Mouse (Mus musculus) cerebellum, postnatal 10 days (tissue): ENCODE results near the gene Fam71f1.

Source experiments
- DNase-seq, 2 experiments: peaks; one replicate each; pipeline ENCODE4 v3.0.0; 2021; ENCODE audit warnings: mixed read lengths in 2 of 2

Gene Fam71f1

DNA sequence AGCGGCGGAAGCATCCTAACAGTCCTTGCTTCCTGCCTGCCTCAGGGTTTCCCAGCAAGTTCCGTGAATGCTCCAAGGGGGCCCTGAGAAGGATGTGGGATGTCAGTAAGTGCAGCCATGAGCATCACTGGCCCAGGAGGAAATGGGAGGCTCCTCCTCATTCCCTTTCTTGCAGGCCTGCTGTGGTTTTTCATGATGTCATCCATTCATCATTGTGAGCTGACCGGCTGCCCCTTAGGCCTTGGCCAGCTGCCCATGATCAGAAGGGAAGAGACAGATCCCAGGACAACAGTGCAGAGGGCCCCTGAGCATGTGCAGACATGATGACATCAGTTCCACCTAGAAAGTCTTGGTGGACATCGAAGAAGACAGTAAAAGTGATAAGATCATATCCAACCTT lies at the start of gene Fam71f1:
Gene Fam71f1 (plus strand): TSS at position 262 of the 400 bp plus-strand sequence.
- DNase-seq: peak; percentile 17 to 26

DNA sequence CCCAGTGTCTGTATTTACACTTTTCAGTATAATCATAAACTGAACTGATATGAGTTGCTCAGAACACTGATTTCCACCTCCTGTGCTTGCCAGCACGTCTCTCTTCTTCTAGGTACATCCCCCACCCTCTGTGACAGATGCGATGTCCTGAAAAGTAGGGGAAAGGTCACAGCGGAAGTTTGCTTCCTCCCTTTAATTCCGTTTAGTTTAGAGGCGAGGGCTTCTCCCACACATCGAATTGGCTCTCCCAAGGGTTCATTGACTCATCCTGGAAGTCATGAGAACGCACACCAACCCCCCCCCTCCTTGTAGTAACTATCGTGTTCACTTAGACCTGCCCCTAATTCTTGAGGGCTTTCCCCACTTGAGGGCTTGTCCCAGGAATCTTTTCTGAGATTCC lies 48.0 kb upstream of the Fam71f1 start:
- no peak for DNase-seq

DNA sequence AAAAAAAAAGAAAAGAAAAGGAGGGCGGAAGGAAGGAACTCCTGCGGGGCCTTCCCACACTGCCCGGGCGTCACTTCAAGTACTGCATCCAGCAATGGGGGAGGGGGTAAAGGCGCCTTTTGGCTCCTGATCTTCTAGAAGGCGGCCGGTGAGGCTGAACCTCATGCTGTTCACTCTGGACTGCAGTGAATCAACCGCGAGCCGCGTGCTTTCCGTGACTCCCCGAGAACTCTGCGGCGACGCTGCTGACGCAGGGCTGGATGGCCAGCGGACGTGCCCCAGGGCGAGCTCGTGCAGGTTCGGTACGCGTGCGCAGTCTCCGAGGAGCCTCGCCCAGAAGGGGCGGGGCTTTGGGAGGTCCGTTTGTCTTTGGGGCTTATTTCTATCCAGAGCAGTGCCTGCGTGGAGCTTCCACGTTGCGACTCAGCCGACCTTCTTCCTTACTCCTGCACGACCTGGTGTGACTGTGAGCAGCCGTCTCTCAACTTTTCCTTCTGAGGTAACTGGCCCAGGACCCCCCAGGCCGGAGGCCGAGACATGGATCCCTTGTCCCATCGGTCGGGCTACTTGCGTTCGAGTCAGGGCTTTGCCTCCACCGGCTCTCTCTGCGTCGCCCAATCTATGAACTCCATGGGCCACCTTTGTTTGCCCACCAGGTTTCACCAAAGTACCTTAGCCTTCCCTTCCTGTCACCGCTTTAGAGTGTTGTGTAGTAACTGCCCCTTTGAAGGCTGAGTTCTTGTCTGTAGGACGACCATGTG lies 46.4 kb upstream of the Fam71f1 start, which contains the start of gene Hilpda:
Gene Hilpda (plus strand): TSS at position 177 of the 761 bp plus-strand sequence.
- peak; percentile 91 to 94 for DNase-seq

DNA sequence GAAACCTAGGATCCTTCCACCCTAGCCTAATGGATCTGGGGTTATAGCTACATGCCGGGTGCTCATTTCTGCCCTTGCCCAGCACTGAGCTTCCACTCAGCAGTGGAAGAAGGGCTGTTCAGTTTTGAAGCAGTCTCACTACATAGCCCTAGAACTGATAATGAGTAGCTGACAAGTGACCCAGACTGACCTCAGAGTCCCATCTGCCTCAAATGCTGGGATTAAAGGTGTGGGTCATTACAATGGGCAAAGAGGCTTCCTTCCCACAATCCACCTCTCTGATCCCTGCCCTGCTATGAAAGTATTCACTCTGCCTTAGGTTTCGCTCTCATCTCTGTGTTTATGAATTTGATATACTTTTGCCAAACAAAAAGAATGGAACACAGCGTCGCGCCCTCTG lies 42.2 kb upstream of the Fam71f1 start:
- DNase-seq: no peak

DNA sequence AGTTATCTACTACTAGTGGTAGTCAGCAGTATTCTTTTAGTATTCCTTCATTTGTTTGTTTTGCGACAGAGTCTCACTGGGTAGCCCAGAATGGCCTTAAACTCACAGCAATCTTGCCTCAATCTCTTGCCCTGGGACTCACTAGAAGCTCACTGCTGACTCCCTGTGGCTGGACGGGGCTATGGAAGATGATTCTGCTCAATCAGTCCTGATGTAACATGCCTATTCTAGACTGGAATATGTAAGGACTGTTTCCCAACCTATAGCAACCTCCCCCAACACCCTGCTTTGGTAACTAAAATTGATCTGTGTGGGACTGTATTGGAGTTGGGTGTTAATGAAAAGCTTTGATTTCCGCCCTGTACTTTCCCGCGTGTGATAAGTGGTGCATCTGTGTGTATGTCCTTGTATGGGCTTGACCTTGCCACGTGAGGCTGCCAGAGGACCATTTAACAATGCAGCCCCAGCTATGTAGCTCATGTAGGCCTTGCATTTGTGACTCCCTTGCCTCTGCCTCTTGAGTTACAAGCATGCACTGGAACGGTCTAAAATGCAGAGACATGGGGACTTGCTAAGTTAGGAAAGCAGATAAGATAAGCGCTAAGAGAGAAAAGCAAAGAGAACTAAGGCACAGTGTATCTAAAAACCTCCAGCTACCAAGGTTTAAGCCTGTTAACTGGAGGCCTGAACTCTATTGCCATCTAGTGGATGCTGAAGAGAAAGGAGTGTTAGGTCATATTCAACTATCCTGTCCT lies 40.2 kb upstream of the Fam71f1 start:
- peak; percentile 65 to 78 for DNase-seq

DNA sequence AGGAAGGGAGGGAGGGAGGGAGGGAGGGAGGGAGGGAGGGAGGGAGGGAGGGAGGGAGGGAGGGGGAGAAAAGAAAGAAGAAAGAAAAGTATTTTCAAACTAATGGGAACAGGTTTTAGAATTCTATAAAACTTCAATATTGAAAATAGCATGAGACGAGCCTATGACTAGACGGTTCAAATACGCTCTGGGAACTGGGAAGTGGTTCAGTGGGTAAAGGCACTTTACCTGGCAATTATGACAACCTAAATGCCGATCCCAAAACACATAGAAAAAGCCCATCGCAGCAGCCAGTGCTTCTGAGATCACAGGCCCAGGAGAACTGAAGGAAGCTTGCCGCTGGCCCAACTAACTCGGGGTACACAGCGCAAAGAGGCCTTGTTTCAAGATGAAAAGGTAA lies 39.6 kb upstream of the Fam71f1 start, which contains the start of gene Fam71f2:
Gene Fam71f2 (plus strand): TSS at position 301 of the 400 bp plus-strand sequence.
- no peak for DNase-seq

DNA sequence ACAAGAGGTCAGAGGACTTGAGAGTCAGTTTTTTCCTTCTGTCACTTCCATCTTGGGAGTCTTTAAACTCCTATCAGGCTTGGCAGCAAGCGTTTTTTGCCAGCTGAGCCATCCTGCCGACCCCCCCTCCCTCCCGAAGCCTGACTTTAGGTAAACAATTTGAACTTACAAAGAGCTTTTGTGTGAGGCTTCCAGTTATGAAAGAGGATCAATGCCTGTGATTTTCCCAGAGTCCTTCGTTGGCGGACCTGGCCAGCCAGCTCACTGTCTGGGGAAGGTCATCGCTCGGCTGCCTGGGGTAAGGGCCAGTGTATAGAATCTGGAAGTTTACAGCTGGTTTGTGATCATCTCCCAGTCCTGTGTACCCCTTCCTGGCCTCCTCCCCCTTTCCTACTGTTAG lies 38.3 kb upstream of the Fam71f1 start:
- no peak for DNase-seq

DNA sequence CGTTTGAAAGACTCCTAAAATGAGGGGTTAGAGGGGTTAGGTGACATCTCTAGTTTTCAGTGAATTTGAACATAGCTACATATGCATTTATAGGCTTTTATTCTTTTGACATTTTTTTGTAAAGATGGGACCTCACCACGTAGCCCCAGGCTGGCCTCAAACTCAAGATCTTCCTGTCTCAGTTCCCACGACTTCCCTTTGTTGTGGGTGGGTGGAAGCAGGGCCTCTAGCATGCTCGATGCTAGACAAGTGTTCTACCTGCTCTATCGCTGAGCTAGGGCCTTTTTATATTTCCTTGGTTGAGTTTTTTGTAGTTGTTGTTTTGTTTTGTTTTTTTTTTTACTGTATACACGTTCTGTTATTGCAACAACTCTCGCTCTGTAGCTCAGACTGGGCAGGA lies 32.1 kb upstream of the Fam71f1 start:
- no peak for DNase-seq

DNA sequence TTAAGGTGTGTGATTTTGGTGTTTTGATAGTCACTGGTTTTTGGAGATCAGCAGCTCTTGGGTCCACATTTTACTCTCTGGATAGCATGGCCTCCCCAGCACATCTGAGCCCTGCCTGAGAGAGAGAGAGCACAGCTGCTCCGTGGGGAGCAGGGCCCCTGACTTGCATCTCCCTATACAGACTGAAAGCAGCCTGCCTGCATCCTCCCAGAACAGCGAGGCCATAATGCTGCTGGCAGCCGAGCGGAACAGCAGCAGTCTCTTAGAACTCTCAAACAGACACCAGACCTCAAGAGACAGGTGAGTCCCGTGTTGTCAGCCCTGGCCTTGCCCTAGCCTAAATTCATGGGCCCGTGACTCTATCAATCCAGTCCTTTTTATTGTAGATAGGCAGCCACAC lies 31.5 kb upstream of the Fam71f1 start:
- DNase-seq: no peak

DNA sequence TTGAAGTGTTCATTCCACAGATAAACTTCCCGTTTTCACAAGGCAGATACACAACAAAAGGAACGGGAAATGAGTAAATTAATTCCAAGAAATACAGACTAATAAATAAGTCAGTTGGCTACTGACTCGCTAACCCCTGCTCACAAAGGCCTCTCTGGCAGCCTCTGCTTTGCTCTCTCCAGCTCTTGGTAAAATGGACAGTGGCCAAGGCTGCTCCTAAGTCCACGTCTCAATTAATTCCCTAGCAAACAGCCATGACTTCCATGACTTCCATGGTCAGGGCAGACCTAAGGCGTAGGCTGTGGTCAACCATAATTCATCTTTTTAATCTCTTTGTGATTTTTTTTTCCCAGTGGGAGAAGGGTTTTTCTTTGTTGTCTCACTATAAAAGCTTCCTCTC lies 31.0 kb upstream of the Fam71f1 start:
- peak; percentile 65 to 68 for DNase-seq

DNA sequence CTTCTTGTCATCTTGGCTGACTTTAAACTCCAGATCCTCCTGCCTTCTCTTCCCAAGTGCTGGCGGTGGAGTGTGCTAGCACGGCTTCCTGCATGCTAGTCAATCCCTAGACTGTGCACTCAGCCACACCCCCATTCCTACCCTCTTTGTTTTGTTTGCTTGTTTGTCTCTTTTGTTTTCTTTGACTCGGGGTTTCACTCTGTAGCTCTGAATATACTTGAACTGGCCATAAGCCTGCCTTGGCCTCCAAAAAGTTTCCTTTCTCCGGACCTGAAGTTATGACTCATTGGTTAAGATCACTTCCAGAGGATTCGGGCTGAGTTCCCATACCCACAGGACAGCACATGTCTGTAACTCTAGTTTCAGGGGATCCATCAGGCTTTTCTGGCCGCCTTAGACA lies 30.3 kb upstream of the Fam71f1 start:
- no peak for DNase-seq

DNA sequence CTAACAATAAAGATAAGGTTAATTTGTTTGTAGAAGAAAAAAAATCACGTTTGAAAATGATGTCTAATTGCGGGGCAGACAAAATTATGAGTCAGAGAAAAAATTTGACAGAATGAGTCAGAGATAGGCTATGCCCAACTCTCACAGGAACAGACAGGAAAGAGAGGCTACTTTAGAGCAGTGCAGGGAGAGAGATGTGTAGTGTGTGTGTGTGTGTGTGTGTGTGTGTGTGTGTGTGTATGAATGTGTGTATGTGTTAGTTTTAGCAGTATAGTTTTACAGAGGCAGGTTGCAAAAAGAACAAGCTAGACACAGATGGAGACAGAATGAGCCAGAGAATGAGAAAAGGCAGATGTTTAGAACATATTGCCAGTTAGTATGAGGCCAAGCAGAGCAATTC lies 19.8 kb upstream of the Fam71f1 start:
- DNase-seq: no peak

DNA sequence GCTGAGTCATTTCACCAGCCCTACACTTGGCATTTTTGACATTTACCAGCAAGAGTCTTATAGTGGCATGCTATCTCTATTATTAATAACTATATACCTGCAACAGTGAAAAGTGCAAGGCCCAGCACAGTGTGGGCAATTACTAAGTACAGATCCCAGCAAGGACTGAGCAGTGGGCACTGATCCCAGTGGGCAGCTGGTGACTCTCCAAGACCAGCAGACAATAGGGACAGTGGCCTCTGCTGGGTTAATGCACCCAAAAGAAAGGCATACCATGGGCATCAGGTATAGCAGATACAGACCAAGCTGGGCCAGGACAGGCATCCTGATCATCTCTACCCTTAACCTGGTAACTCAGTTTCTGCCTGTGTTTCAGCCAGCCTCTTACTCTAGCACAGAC lies 15.7 kb upstream of the Fam71f1 start:
- peak; percentile 50 to 59 for DNase-seq

DNA sequence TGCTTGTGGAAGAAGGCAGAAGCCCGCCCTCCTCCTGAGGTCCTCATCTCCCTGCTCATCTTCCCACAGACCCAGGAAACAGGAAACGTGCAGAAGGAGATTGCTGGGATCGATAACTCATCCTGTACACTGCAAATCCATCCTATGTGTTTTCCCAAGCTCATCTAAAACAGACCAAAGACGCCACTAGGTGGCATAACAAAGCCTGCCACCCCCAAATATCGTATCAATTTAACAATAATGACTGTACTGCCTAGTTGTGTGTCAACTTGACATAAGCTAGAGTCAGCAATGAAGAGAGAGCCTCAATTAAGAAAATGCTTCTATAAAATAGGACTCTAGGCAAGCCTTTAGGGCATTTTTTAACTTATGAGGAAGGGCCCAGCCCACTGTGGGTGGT lies 15.2 kb upstream of the Fam71f1 start:
- DNase-seq: peak; percentile 16 to 31

DNA sequence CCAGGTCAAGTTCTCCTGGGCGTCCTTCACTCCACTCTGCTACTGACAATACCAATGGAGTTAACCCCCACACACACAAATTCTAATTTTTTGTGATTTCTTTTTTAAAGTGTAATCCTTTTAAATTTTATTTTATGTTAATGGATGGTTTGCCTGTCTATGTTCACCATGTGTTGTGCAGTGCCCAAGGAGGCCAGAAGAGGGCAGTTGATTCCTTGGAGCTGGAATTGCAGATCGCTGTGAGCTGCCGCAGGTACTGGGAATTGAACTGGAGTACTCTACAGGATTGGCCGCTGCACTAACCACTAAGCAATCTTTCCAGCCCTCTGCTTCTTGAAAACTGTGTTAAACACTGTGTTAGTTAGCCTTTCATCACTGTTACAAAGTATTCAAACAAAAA lies 13.5 kb upstream of the Fam71f1 start:
- no peak for DNase-seq

DNA sequence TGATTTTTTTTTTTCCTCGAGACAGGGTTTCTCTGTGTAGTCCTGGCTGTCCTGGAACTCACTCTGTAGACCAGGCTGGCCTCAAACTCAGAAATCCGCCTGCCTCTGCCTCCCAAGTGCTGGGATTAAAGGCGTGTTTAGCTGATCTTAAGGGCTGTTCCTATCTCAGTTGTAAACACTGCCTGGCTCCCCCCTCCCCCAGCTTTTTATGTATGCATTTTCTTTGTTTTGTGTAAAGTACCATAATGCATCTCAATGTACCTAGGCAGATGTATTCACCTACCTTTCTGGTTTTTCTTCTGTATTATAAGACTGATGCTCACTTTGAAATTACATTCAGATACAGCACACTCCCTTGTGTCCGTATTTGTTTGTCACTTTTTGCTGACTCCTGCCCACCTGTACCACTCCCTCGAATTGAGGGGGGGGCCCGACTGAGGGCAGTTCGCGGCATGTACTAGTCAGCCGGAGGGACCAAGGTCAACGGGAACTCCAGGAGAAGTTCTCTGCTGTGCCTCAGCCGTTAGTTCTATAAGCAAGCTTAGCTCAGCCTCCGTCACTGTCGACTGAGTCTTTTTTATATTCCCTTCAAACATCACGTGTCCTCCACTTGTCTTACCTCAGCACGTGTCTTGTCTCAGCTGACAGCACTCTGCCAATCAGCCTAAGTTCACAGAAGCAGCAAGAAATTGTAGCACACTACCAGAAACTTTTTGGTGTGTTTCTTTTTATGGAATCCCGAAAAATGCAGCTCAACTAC lies 9.9 kb upstream of the Fam71f1 start:
- DNase-seq: no peak

DNA sequence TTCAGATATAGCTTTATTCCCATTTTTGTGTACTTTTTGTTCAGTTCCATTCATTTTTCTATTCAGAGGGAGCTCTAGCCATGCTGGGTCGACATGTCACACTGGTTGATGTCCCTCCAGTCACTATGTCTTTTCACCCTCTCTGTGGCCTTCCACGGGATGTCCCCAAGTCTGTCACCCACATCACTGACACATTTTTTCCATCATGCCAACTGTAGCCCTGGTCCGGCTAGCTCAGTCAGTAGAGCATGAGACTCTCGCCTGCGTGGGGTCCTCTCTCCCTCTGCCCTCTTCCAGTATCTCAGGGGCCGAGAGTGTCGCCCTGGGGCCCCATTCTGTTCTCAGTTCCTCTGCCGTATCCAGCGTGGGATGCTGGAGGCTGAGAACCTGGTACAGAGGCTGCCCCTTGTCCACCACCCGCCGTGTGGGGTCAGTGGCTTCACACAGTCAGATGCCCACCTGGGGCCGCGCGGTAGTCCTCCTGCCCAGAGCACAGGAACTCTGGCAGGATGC lies 5.2 kb upstream of the Fam71f1 start:
- no peak for DNase-seq

DNA sequence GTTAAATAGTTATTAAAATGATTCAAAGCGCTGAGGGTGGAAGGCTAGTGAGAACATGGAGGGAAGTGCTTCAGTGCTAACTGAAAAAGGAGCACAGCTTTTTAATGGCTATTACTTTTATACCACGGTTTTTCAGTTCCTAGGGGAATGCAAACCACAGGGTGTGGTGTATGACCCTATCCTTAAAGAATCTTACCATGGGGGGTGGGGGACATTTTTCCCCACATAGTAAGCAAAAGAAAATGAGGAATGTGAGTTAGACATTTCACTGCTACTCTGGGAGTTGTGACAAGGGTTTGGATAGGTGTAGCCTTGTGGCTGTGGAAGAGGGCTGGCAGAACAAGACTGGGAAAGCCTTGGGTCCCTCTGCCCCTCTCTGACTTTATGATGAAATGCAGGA lies 1.7 kb upstream of the Fam71f1 start:
- DNase-seq: no peak

DNA sequence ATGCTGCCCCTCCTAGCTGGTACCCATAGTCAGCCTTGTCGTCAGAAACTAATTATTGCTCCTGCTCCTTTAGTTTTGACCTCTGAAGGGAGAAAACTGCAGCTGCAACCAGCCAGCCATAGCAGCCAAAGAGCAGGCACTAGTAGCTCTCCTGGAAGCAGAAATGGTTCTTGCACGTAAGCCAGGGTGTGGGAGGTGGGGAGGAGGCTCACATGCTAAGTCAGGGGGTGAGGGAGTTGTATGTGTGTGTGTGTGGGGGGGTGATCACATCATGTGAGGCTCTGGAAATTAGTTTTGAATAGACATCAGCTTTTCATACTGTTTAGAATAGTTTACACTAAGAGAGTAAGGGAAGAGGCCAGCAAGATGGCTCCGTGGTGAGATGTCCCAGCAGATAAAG lies 999 bp upstream of the Fam71f1 start:
- DNase-seq: no peak

DNA sequence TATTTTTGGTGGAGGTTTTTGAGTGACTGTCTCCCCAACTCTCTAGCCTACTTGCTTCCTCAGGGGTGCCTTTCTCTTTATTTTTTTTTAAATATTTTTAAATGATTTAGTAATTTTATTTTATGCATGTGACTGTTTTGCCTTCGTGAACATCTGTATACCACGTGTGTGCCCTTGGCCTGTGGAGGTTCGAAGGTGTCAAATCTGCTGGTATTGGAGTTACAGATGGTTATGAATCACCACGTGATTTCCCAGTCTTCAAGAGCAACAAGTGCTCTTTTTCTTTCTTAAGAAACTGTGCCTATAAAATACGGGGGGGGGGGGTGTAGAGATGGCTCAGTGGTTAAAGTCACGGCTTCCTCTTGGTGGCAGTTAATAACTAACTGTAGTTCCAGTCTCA lies 2.6 kb downstream of the Fam71f1 start:
- DNase-seq: no peak

DNA sequence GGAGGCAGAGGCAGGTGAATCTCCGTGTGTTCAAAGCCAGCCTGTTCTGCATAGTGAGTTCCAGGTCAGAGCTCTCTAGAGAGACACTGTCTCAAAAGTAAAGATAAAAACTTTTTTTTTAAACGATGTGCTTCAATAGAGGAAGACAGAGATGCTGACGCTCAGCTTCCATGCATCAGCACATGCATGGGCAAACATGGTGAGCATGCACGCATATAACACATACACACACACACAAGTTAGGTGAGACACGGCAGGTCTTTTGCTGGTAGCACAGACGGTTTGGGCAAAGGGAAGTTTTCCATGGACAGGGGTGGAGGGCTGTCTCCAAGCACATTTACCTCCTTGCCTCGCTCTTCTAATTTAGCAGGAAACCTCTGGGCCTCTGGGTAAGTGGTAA lies 3.2 kb downstream of the Fam71f1 start:
- DNase-seq: no peak

DNA sequence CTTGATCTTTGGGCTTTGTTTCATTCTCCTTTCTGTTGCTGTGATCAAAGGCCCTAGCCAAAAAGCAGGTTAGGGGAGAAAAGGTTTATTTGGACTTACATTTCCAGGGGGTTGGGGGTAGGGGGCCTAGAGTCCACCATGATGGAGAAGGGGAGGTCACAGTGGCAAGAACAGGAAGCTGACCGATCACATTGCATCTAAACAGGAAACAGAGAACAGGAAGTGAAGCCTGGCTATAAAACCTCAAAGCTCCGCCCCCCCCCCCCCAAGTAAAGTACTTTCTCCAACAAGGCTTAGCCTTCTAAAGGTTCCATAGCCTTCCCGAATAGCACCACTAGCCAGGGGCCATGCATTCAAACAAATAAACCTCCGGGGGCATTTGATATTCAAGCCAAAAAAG lies 3.8 kb downstream of the Fam71f1 start:
- no peak for DNase-seq

DNA sequence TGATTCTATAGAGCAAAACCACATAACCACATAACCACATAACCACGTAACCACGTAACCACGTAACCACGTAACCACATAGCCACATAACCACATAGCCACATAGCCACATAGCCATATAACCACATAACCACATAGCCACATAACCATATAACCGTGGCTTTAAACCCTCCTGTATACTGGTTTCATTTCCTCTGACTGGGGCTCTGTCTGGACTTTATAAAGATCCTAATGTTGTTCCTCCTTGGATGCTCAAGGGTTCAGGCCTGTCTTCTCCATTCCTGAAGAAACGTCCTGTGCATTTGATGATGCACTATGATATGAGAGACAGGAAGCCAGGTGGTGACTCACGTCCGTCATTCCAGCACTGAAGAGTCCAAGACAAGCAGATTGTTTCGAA lies 8.0 kb downstream of the Fam71f1 start:
- DNase-seq: no peak
